Mouse (Mus musculus): ENCODE results near the gene Ppm1l.

GRCm38 (mm10) chr3:69283085-69283847, 33.4 kb upstream of the Ppm1l start:
- TF ChIP-seq POLR2A (IDR thresholded peaks at IDR 0.05; ENCODE audit: borderline replicate concordance, low read depth, low read length) (no peak), CTCF (IDR thresholded peaks at IDR 0.05; ENCODE audit: low read depth, low read length) (no peak)

Measured in bone marrow macrophage, adult 2 months (primary cell).